Mouse (Mus musculus): ENCODE measurements at regions not wholly inside any gene's neighbourhood (a gene's known extent, or its start where the extent isn't known, plus 50 kb on each side); places are given as distances from the start of the nearest gene placed in this dataset.

- DNase-seq = no peak
Observed at GRCm38 (mm10) chr14:101146746-101147145, 53.4 kb downstream of the Prr30 start.

GRCm38 (mm10) chr14:101137426-101137825, 62.7 kb downstream of the Prr30 start:
- peak; percentile 4 for DNase-seq

Measured in adrenal gland, postnatal 14 days (tissue).